Mouse (Mus musculus) E14TG2a.4 (cell line): ENCODE results near the gene Mr1.

Source experiments
- CTCF ChIP-seq: conservative IDR thresholded peaks from 2 replicates; pipeline ENCODE4 v1.5.1; 2014; ENCODE audit warnings: low read length
- NANOG ChIP-seq: IDR thresholded peaks from 2 replicates; pipeline ENCODE4 v1.6.1; 2014; ENCODE audit warnings: borderline replicate concordance, low read length, mixed read lengths

DNA sequence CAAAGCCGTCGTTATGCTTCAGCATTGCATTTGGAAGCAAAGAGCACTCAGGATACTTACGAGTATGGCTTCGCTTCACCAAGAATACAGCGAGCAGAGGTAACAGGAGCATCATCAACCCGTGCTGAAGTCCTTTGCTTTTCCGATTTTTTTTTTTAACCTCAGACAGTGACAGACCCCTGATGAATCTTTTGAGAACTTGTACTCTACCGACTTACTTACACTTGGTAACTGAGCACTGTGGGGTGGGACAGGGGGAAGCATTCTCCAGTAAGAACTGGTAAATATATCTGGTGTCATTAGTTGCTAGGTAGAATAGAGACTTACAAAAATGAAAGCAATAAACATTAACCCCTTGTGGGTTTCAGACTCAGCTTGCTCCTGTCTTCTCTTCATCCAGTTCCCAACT is at the start of gene Mr1:
- TF ChIP-seq CTCF (no peak), NANOG (no peak)
